Mouse (Mus musculus) brain, embryonic 14.5 days (tissue): ENCODE data around the gene Gripap1.

ENCODE experiments used
- CTCF ChIP-seq: fragments of 200-500 bp; IDR thresholded peaks from 2 replicates; pipeline ENCODE4 v1.5.1; 2012; ENCODE audit warnings: inconsistent platforms, mild to moderate bottlenecking, moderate library complexity, borderline replicate concordance; ENCODE audit not compliant: insufficient read depth, insufficient read length; ENCODE audit errors: extremely low read depth
- POLR2A ChIP-seq: fragments of 200-500 bp; IDR thresholded peaks from 2 replicates; pipeline ENCODE4 v1.6.1; 2012; ENCODE audit warnings: mild to moderate bottlenecking, inconsistent platforms, borderline replicate concordance; ENCODE audit not compliant: poor library complexity, insufficient read depth, insufficient read length, severe bottlenecking; ENCODE audit errors: extremely low read depth

GRCm38 (mm10) chrX:7854578-7854977 is 65.0 kb downstream of the Gripap1 start:
- TF ChIP-seq POLR2A (no peak), CTCF (peak; percentile 64; the same call in 1 of the 2 replicates)
